Mouse (Mus musculus) CH12F3 (cell line): ENCODE measurements around the gene Olfr700.
"Not testable (repeated sequence)": the region's sequence is repeated elsewhere in the genome, so short reads cannot be mapped to it uniquely, and the experiment has no call there.

Experiments
- in situ Hi-C: fragments of 300-500 bp; cut with MboI; formaldehyde crosslinking; loops from 2 replicates; pipeline ENCODE4 v1.14.3; 2020; ENCODE audit warnings: low sequenced_read_pairs

Gene Olfr700

DNA sequence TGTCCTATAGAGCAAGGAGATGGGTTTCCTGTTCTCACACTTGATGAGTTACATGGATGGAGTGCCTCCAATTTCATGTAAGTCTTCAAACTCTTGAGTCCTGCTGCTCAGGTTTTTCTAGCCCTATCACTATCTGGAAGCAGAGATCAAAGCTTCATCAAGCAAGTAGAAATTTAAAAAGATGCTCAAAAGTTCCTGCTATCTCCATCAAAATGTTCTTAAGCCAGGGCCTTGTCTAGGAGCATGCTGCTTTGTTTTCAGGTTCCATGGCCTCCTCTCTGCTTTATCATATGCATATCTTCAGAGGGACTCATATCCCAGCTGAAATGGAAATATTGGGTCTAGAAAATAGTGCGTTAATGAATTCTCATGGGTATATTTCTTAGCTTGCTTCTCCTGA lies at the start of gene Olfr700:
TSS of gene Olfr700 (minus strand) at position 101 of the 400 bp plus-strand sequence.
- in situ Hi-C loops: no loop called here

DNA sequence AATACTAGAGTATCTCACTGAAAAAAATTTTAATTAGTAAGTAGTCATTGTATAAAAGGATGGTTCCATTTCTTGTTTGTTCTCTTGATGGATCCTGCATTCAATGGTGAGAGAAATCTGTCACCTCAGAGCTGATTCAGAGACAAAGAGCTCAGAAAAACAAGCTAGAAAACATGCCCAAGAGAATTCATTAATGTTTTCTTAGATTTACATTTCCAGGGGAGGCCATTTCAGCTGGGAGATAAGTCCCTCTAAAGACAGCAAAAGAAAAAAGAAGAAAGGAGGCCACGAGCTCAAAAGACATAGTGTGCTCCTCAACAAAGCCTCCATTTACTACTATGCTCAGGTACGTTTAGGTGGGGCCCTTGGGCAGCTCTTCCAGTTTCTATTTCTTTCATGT lies 34.4 kb upstream of the Olfr700 start, which contains the start of gene Olfr703:
TSS of gene Olfr703 (plus strand) at position 301 of the 400 bp plus-strand sequence.
- in situ Hi-C loops: no loop called here

DNA sequence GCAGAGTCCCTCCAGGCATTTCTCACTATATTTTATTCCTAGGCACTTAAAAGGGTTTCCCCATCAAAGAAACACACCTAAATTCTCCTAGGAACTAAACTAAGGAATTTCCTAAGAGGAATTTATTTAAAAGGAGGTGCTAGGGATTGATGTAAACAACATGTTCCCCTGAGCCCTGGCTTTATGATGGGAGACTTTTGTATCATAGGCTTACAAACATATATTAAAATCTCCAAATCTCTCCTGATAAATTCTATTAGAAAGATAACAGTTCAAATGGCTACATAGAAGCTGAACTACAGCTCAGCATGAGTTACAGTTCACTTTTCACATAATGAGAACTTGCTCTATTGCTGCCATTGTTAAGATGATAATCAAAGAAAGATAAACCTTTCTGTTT lies 25.2 kb upstream of the Olfr700 start, which contains the start of gene Olfr702:
TSS of gene Olfr702 (minus strand) at position 101 of the 400 bp plus-strand sequence.
- in situ Hi-C loops: no loop called here

DNA sequence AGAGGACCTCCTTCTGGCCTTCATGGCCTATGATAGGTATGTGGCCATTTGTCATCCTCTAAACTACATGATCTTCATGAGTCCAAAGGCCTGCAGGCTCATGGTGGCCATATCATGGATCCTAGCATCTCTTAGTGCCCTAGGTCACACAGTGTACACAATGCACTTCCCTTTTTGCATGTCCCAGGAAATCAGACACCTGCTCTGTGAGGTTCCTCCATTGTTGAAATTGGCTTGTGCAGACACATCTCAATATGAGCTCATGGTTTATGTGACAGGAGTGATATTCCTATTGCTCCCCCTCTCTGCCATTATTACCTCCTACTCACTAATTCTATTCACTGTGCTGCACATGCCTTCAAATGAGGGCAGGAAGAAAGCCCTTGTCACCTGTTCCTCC lies 9.8 kb upstream of the Olfr700 start:
- in situ Hi-C loops: no loop called here

DNA sequence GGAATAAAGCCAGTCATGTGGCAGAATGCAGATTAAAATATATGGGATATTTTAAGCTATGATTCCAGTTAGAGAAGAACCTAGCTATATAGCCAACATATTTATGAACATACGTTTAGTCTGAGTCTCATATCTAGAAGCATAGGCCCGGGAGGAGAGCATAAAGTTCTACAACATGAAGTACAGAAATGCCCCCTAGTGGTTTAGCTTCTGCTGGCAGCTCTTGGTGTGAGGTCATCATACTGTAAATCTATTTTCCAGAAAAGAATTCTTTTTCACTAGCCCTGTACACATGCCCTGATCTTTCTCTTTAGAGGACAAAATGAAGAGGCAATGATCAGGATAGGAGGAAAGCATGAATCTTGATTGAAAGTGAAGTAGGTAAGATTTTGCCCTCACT lies 7.1 kb upstream of the Olfr700 start:
- in situ Hi-C loops: no loop called here

DNA sequence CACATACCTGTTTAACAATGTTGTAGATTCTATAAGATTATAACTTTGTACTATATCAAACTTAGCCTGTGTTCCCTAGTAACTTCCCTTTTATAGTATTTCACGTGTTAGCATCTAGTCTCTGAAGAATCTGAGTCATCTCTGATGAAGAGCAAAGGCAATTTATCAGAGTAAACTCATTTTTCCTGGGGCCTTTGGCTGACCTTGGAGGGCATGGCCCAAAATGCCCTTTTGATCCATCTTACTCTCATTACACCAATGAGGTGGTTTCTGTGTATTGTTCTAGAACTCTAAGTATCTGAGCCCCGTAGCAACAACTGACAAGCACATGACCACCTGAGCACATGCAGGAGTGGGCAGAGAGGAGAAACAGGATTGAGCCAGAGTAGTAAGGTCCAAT lies 5.2 kb upstream of the Olfr700 start, which contains the start of gene Olfr701:
TSS of gene Olfr701 (plus strand) at position 301 of the 400 bp plus-strand sequence.
- in situ Hi-C loops: no loop called here

DNA sequence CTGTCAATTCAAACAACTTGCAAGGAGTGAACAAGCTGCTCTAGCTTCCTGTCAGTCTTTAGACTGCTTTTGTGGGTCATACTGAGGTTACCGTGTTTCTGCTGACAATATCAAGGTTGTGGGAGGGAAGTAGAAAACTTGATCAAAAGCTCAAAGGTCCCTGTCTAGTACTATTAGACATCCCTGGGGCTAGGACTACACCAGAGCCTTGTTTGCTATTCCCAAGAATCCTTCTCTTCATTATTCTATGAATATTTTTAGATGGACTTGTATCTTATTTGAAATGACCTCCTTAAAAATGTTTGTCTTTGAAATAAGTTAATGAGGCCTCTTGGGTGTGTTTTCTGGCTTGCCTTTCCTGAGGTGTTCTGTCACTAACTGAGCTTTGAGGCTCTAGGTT lies 15.5 kb downstream of the Olfr700 start, which contains the start of gene Olfr699:
TSS of gene Olfr699 (minus strand) at position 101 of the 400 bp plus-strand sequence.
- in situ Hi-C loops: no loop called here

DNA sequence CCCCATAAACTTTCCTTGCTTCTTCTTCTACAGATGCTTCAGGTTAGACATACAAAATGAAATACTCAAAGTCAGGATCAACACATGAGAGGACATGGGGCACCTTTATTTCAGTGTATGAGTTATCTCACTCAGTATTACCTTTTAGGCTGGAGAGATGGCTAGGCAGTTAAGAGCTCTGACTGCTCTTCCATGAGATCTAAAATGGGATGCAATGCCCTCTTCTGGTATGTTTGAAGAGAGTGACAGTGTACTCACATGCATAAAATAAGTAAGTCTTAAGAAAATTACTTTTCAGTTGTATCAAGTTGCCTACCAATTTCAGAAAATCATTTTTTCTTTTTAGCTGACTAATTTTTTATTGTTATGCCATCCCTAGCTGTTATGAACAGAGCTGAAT lies 20.3 kb downstream of the Olfr700 start:
- in situ Hi-C loops: no loop called here

DNA sequence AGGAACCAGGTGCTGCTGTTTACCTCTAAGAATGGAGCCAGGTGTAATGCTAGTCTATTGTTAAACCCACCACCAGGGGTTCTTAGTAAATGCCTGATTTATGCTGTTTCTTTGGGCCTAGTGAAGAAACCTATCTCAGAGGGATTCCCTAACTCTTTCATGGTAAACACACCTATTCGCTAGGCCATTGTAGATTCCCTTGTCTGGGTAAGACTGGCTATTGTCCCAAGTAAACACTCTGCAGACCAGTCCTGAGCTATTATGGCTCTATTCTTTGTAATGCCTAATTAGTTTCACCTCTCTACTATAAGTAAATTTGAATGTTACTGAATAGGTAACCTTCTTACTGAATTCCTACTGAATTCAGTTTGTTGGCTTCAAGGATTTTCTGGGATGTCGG lies 47.6 kb downstream of the Olfr700 start:
- in situ Hi-C loops: not testable (repeated sequence)

DNA sequence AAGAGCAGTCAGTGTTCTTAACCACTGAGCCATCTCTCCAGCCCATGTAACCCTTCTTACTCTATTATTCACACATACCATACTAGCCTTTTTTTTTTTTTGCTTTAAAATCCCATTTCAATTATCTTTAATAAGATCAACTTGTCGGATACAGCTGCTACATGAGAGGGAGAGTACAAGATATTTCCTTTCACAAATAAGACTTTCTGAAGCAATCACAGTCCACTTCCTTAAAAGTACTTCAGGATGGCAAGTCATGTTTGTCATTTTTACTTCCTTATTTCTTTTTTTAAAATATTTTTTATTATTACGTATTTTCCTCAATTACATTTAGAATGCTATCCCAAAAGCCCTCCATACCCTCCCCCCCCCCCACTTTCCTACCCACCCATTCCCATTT lies 49.8 kb downstream of the Olfr700 start:
- in situ Hi-C loops: no loop called here
